Mouse (Mus musculus): ENCODE data around the gene Clpsl2. TPM values are rescaled to one million over a fixed set of nuclear protein-coding genes. Genes with fewer than 3 reads are reported as not detected.

The Clpsl2 gene
- total and polyA plus RNA-seq, 3 experiments, result not detected

DNA sequence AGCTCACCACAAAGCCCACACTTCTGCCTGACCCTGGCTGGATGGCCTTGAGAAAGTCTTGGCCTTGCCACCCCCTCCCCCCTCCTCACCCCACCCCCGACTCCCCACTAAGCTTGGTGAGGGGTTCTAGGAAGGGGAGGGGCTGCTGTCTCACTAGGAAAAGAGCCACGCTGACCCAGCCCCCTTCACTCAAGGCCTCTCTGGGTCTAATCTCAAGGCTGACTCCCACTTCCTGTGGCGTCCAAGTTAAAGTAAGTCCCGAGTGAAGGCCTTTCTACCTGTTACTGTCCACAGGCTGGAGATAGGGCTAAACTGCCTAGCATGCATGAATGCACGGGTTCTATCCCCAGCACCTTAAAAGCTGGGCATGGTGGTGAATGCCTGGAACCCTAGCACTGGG, 41.7 kb upstream of the Clpsl2 start:
- H3K36me3 ChIP-seq (ENCODE audit: control insufficient read depth, insufficient read depth, low read length), result no peaks in the 10 kb centered on the region; the same call in 1 of the 2 replicates
- TF ChIP-seq EP300 (IDR thresholded peaks at IDR 0.05; ENCODE audit: insufficient read depth, low read depth, low read length) (no peak), POLR2A (IDR thresholded peaks at IDR 0.05; ENCODE audit: insufficient read depth, low read depth, low read length) (no peak), CTCF (IDR thresholded peaks at IDR 0.05) (no peak)
- no peak overlapping the region for H3K27ac ChIP-seq
- H3K27me3 ChIP-seq (ENCODE audit: control insufficient read depth, insufficient read depth, low read length), result no peaks in the 10 kb centered on the region
- H3K9ac ChIP-seq (ENCODE audit: low read depth, low read length), result no peak overlapping the region
- no peaks in the 10 kb centered on the region for H3K79me2 ChIP-seq (replicated peaks; ENCODE audit: control insufficient read depth, insufficient read depth, low read length)
- DNase-seq, result no peak
- H3K4me3 ChIP-seq, result no peak overlapping the region
- H3K4me1 ChIP-seq (ENCODE audit: control insufficient read depth, insufficient read depth, low read length), result peaks cover 12% of the 10 kb centered on the region
- whole genome bisulfite sequencing, result 41% methylated on average over 5 of the region's 5 CpGs
- intact Hi-C loops (cut with DNase I), result no loop called here

DNA sequence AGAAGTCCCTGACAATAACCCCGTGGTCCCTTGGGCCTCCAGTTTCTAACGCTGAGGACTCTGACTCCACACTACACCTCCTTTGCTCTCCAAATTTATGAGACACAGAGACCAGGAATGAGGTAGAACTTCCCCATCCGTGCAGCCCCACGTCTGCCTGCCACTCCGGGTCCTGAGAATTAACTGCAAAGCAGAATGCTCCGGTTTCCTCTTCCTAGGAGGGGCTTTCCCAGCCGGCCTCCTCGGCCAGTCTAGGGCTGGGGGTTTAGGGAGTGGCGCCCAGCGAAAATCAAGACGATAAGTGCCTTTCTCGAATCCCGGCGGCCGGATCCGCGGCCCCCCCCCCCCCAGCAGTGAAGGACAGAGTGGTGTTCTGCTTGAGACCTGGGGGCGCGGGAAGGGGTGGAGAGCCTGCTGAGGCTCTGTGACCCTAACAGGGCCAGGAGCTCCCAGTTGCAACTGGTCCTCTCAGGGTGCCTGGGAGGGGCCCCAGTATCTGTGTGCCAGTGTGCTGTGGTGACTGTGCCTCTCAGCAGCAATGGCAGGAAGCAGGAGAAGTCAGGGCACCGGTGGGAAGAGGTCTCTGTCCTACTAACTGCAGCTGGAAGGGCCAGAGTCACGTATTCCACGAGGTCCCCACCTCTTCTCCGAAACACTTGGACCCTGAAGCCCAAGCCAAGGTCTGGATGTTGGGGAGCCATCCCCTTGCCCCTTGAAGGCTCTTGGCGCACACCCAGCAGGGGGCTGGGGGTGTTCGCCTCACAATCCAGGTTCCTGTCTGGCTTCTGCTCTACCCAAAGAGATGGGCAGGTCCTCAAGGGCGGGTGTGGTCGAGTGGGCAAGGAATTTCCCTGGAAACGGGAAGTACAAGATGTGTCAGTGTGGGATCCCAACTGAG, 38.5 kb upstream of the Clpsl2 start:
- Histone ChIP-seq H3K27me3 (ENCODE audit: control insufficient read depth, insufficient read depth, low read length) (no peaks in the 10 kb centered on the region), H3K9ac (ENCODE audit: low read depth, low read length) (peak overlapping the region; percentile 35), H3K36me3 (ENCODE audit: control insufficient read depth, insufficient read depth, low read length) (no peaks in the 10 kb centered on the region; the same call in 1 of the 2 replicates), H3K79me2 (replicated peaks; ENCODE audit: control insufficient read depth, insufficient read depth, low read length) (no peaks in the 10 kb centered on the region), H3K27ac (peak overlapping the region; percentile 15), H3K4me1 (ENCODE audit: control insufficient read depth, insufficient read depth, low read length) (peaks cover 28% of the 10 kb centered on the region), H3K4me3 (0 out of 2 replicates have a peak overlapping the region, but pooled peaks have one; percentile 3)
- 17% methylated on average over 28 of the region's 28 CpGs for WGBS
- TF ChIP-seq POLR2A (IDR thresholded peaks at IDR 0.05; ENCODE audit: insufficient read depth, low read depth, low read length), result no peak
- intact Hi-C loops (cut with DNase I), result loop anchor here (2.0 kb wide), 1 partner anchor 24 kb away; no protein-coding TSS in a partner anchor
- DNase-seq, result peak; percentile 39 to 61

DNA sequence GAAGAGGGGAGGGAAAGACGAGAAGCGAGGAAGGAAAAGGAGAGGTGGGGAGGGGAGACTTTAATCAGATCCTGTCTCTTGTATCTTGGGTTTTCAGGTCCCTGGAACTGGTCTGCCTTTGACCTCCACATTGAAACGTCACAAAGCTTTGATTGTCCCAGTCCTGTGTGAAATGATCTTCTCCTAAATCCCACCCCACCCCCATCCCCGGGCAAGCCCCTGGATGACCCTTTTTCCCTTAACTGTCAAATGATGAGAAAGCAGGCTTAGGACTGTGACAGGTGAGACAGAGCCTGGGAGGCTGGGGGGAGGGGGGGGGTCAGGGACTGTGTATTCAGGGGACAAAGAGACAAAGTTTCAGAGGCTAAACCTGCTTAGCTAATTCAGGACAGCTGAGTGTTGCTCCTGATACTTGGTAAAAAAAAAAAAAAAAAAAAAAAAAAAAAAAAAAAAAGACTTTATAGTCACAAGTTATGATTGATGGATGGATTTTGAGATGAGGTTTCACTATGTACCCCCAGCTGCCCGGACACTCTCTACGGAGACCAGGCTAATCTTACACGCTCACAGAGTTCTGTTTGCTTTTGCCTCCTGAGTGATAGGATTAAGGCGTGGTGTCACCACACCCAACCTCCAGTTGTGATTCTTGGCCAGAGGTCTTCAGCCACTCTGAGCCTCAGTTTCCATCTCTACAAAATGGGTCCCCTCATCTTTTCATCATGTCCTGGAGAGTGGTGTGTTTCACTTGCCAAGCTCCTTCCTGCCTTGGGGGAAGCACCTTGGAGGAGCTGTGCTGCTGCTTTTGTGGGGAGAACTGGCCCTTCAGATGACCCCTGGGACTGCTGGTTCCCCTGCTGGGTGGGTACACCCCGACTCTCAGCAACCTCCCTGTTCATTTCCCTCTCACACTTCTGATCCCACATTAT, 37.3 kb upstream of the Clpsl2 start:
- H3K36me3 ChIP-seq (ENCODE audit: control insufficient read depth, insufficient read depth, low read length), result no peaks in the 10 kb centered on the region; the same call in 1 of the 2 replicates
- no peak for TF ChIP-seq POLR2A (IDR thresholded peaks at IDR 0.05; ENCODE audit: insufficient read depth, low read depth, low read length)
- TF ChIP-seq EP300 (IDR thresholded peaks at IDR 0.05; ENCODE audit: insufficient read depth, low read depth, low read length), result no peak
- TF ChIP-seq CTCF (IDR thresholded peaks at IDR 0.05), result no peak
- H3K27ac ChIP-seq, result peak overlapping the region; percentile 73
- peak overlapping the region; percentile 12 for H3K9ac ChIP-seq (ENCODE audit: low read depth, low read length)
- peak in 1 of 2 experiments; percentile 38 for DNase-seq
- H3K79me2 ChIP-seq (replicated peaks; ENCODE audit: control insufficient read depth, insufficient read depth, low read length), result no peaks in the 10 kb centered on the region
- intact Hi-C loops (cut with DNase I), result loop anchor here (2.0 kb wide), 1 partner anchor 25 kb away; no protein-coding TSS in a partner anchor
- H3K4me3 ChIP-seq, result no peak overlapping the region
- peaks cover 30% of the 10 kb centered on the region for H3K4me1 ChIP-seq (ENCODE audit: control insufficient read depth, insufficient read depth, low read length)
- WGBS, result 57% methylated on average over 9 of the region's 9 CpGs
- no peaks in the 10 kb centered on the region for H3K27me3 ChIP-seq (ENCODE audit: control insufficient read depth, insufficient read depth, low read length)

DNA sequence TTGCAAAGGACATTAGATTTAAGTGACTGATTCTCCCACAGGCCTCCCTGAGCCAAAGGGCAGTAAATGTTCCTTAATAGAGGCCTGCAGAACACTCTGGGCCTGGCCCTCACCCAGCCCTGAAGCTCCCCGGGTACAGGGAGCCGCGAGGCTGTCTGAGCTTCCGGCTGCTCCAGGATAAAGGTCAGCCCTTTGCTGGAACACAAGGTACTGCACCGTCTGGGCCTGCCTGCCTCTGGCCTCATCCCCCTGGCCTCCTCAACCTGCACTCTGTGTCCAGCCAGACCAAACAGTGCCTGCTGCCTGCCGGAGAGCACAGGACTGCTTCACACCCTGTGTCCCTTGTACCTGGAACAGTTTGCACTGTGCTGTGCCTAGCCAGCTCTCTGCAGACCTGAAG, 36.5 kb upstream of the Clpsl2 start:
- Histone ChIP-seq H3K27ac (peak overlapping the region; percentile 73), H3K9ac (ENCODE audit: low read depth, low read length) (peak overlapping the region; percentile 13; the same call in 1 of the 2 replicates), H3K4me1 (ENCODE audit: control insufficient read depth, insufficient read depth, low read length) (peaks cover 30% of the 10 kb centered on the region), H3K4me3 (no peak overlapping the region), H3K36me3 (ENCODE audit: control insufficient read depth, insufficient read depth, low read length) (no peaks in the 10 kb centered on the region; the same call in 1 of the 2 replicates), H3K27me3 (ENCODE audit: control insufficient read depth, insufficient read depth, low read length) (no peaks in the 10 kb centered on the region), H3K79me2 (replicated peaks; ENCODE audit: control insufficient read depth, insufficient read depth, low read length) (no peaks in the 10 kb centered on the region)
- TF ChIP-seq POLR2A (IDR thresholded peaks at IDR 0.05; ENCODE audit: insufficient read depth, low read depth, low read length) (peak; percentile 79), CTCF (IDR thresholded peaks at IDR 0.05) (peak; percentile 1; the same call in 1 of the 2 replicates), EP300 (IDR thresholded peaks at IDR 0.05; ENCODE audit: insufficient read depth, low read depth, low read length) (peak; percentile 98)
- 3% methylated on average over 6 of the region's 6 CpGs for WGBS
- intact Hi-C loops (cut with DNase I), result no loop called here
- DNase-seq, result peak; percentile 83

GRCm38 (mm10) chr17:28513337-28513736, 35.9 kb upstream of the Clpsl2 start:
- intact Hi-C loops (cut with DNase I), result no loop called here
- Histone ChIP-seq H3K27ac (peak overlapping the region; percentile 73), H3K27me3 (ENCODE audit: control insufficient read depth, insufficient read depth, low read length) (no peaks in the 10 kb centered on the region), H3K9ac (ENCODE audit: low read depth, low read length) (no peak overlapping the region; the same call in 1 of the 2 replicates), H3K4me1 (ENCODE audit: control insufficient read depth, insufficient read depth, low read length) (peaks cover 30% of the 10 kb centered on the region), H3K79me2 (replicated peaks; ENCODE audit: control insufficient read depth, insufficient read depth, low read length) (no peaks in the 10 kb centered on the region), H3K4me3 (no peak overlapping the region), H3K36me3 (ENCODE audit: control insufficient read depth, insufficient read depth, low read length) (no peaks in the 10 kb centered on the region; the same call in 1 of the 2 replicates)
- 54% methylated on average over 1 of the region's 1 CpGs for WGBS
- no peak for TF ChIP-seq CTCF (IDR thresholded peaks at IDR 0.05)
- no peak for TF ChIP-seq POLR2A (IDR thresholded peaks at IDR 0.05; ENCODE audit: insufficient read depth, low read depth, low read length)
- TF ChIP-seq EP300 (IDR thresholded peaks at IDR 0.05; ENCODE audit: insufficient read depth, low read depth, low read length), result no peak
- no peak for DNase-seq

Measured in heart, adult 2 months (tissue).